Mouse (Mus musculus): Measurements from ENCODE around the gene Fam171a2. TPM values are rescaled to one million over a fixed set of nuclear protein-coding genes. Genes with fewer than 3 reads are reported as not detected.

The Fam171a2 gene
- polyA plus RNA-seq, 1 experiment from 2014 or later = 7.4 TPM

GRCm38 (mm10) chr11:102399107-102399506, 48.4 kb downstream of the Fam171a2 start:
- ATAC-seq (ENCODE audit: insufficient read depth) (no peak), DNase-seq (no peak)
- WGBS = 11% methylated on average over 15 of the region's 15 CpGs

GRCm38 (mm10) chr11:102398007-102398825, 49.3 kb downstream of the Fam171a2 start:
- H3K4me2 ChIP-seq = no peak overlapping the region
- H3K9me3 ChIP-seq (ENCODE audit: low read depth, low read length) = no peaks in the 10 kb centered on the region
- ATAC-seq (ENCODE audit: insufficient read depth) (0 out of 2 replicates have a peak, but pooled peaks have one; percentile 25), DNase-seq (peak; percentile 69)
- H3K4me1 ChIP-seq (ENCODE audit: insufficient read depth) = peaks cover 10% of the 10 kb centered on the region
- no peak overlapping the region for H3K9ac ChIP-seq
- no peak overlapping the region for H3K27ac ChIP-seq (ENCODE audit: low read depth)
- H3K4me3 ChIP-seq (ENCODE audit: low read depth, low read length) = no peak overlapping the region
- peaks cover 12% of the 10 kb centered on the region for H3K36me3 ChIP-seq (ENCODE audit: insufficient read depth)
- 72% methylated on average over 20 of the region's 20 CpGs for WGBS
- no peak for TF ChIP-seq CTCF (IDR thresholded peaks at IDR 0.05; ENCODE audit: low read depth)
- H3K27me3 ChIP-seq (ENCODE audit: insufficient read depth, low read length) = peaks cover 47% of the 10 kb centered on the region

More at GRCm38 (mm10) chr11:102399107-102399506, 48.4 kb downstream of the Fam171a2 start:
- Histone ChIP-seq H3K27me3 (ENCODE audit: insufficient read depth, low read length) (peaks cover 47% of the 10 kb centered on the region), H3K4me2 (peak overlapping the region; percentile 53; the same call in 1 of the 2 replicates), H3K9me3 (ENCODE audit: low read depth, low read length) (no peaks in the 10 kb centered on the region), H3K36me3 (ENCODE audit: insufficient read depth) (peaks cover 21% of the 10 kb centered on the region), H3K9ac (no peak overlapping the region), H3K27ac (ENCODE audit: low read depth) (no peak overlapping the region), H3K4me1 (ENCODE audit: insufficient read depth) (0 out of 2 replicates have a peak, but pooled peaks cover 6% of the 10 kb centered on the region), H3K4me3 (ENCODE audit: low read depth, low read length) (peak overlapping the region; percentile 22)
- no peak for TF ChIP-seq CTCF (IDR thresholded peaks at IDR 0.05; ENCODE audit: low read depth)

- no peak overlapping the region for H3K4me2 ChIP-seq
- H3K27me3 ChIP-seq (ENCODE audit: insufficient read depth, low read length) = peaks cover 45% of the 10 kb centered on the region
- no peak overlapping the region for H3K9ac ChIP-seq
- H3K4me1 ChIP-seq (ENCODE audit: insufficient read depth) = peaks cover 16% of the 10 kb centered on the region
- DNase-seq (no peak), ATAC-seq (ENCODE audit: insufficient read depth) (no peak)
- 71% methylated on average over 7 of the region's 7 CpGs for WGBS
- H3K9me3 ChIP-seq (ENCODE audit: low read depth, low read length) = no peaks in the 10 kb centered on the region
- no peaks in the 10 kb centered on the region for H3K36me3 ChIP-seq (ENCODE audit: insufficient read depth)
- H3K27ac ChIP-seq (ENCODE audit: low read depth) = no peak overlapping the region
- TF ChIP-seq CTCF (IDR thresholded peaks at IDR 0.05; ENCODE audit: low read depth) = no peak
- no peak overlapping the region for H3K4me3 ChIP-seq (ENCODE audit: low read depth, low read length)
Observed at GRCm38 (mm10) chr11:102396671-102397141, 50.8 kb downstream of the Fam171a2 start.

GRCm38 (mm10) chr11:102396263-102396662, 51.2 kb downstream of the Fam171a2 start:
- no peak overlapping the region for H3K27ac ChIP-seq (ENCODE audit: low read depth)
- peaks cover 41% of the 10 kb centered on the region for H3K27me3 ChIP-seq (ENCODE audit: insufficient read depth, low read length)
- no peaks in the 10 kb centered on the region for H3K9me3 ChIP-seq (ENCODE audit: low read depth, low read length)
- H3K9ac ChIP-seq = no peak overlapping the region
- no peak overlapping the region for H3K4me3 ChIP-seq (ENCODE audit: low read depth, low read length)
- no peak overlapping the region for H3K4me2 ChIP-seq
- TF ChIP-seq CTCF (IDR thresholded peaks at IDR 0.05; ENCODE audit: low read depth) = no peak
- no peak for DNase-seq
- WGBS = 48% methylated on average over 6 of the region's 6 CpGs
- no peaks in the 10 kb centered on the region for H3K36me3 ChIP-seq (ENCODE audit: insufficient read depth)
- peaks cover 16% of the 10 kb centered on the region for H3K4me1 ChIP-seq (ENCODE audit: insufficient read depth)
- no peak for ATAC-seq (ENCODE audit: insufficient read depth)

- 7% methylated on average over 5 of the region's 5 CpGs for WGBS
- no peak for ATAC-seq (ENCODE audit: insufficient read depth)
- H3K9me3 ChIP-seq (ENCODE audit: low read depth, low read length) = no peaks in the 10 kb centered on the region
- H3K4me2 ChIP-seq = no peak overlapping the region
- no peaks in the 10 kb centered on the region for H3K36me3 ChIP-seq (ENCODE audit: insufficient read depth)
- no peak overlapping the region for H3K9ac ChIP-seq
- H3K4me3 ChIP-seq (ENCODE audit: low read depth, low read length) = no peak overlapping the region
- TF ChIP-seq CTCF (IDR thresholded peaks at IDR 0.05; ENCODE audit: low read depth) = no peak
- H3K4me1 ChIP-seq (ENCODE audit: insufficient read depth) = peaks cover 16% of the 10 kb centered on the region
- H3K27ac ChIP-seq (ENCODE audit: low read depth) = no peak overlapping the region
- no peak for DNase-seq
- peaks cover 32% of the 10 kb centered on the region for H3K27me3 ChIP-seq (ENCODE audit: insufficient read depth, low read length)
Observed at GRCm38 (mm10) chr11:102395250-102395649, 52.2 kb downstream of the Fam171a2 start.

- ATAC-seq (ENCODE audit: insufficient read depth) = no peak
- WGBS = 80% methylated on average over 9 of the region's 9 CpGs
- H3K4me2 ChIP-seq = no peak overlapping the region
- peaks cover 13% of the 10 kb centered on the region for H3K4me1 ChIP-seq (ENCODE audit: insufficient read depth)
- no peak overlapping the region for H3K4me3 ChIP-seq (ENCODE audit: low read depth, low read length)
- no peaks in the 10 kb centered on the region for H3K36me3 ChIP-seq (ENCODE audit: insufficient read depth)
- no peak for TF ChIP-seq CTCF (IDR thresholded peaks at IDR 0.05; ENCODE audit: low read depth)
- no peak overlapping the region for H3K9ac ChIP-seq
- DNase-seq = no peak
- no peaks in the 10 kb centered on the region for H3K9me3 ChIP-seq (ENCODE audit: low read depth, low read length)
- peaks cover 25% of the 10 kb centered on the region for H3K27me3 ChIP-seq (ENCODE audit: insufficient read depth, low read length)
- H3K27ac ChIP-seq (ENCODE audit: low read depth) = no peak overlapping the region
Observed at GRCm38 (mm10) chr11:102394421-102395124, 52.9 kb downstream of the Fam171a2 start.
